ENCODE assay signal across 20 mouse cellular contexts in genomic region chr11:65334286-65334685, GRCm38 (mm10).
A peak's percentile ranks its signal among the peaks of the same experiment; 100 is the strongest.
DNase-seq lines count a peak whose midpoint lies in the region.
"Had no signal": no experiment of that assay in that cellular context is flagged by ENCODE, and none has a peak within 500 bp of the region (broad histone marks: within the 10 kb centered on the region; RNA-seq: fewer than 3 reads in every experiment).

No protein-coding gene starts in this region.

- H3K9me3 ChIP-seq in heart, embryonic 10.5 days: no peaks in the 10 kb centered on the region
- H3K9me3 ChIP-seq: embryonic facial prominence, embryonic 15.5 days; limb, embryonic 13.5 days; liver, embryonic 13.5 days; midbrain, embryonic 13.5 days had no signal

- H3K4me1 ChIP-seq in heart, embryonic 10.5 days: peaks cover 16% of the 10 kb centered on the region
- H3K4me1 ChIP-seq: embryonic facial prominence, embryonic 15.5 days; liver, embryonic 13.5 days; midbrain, embryonic 13.5 days had no signal

- H3K4me3 ChIP-seq in heart, embryonic 10.5 days: no peak overlapping the region
- H3K4me3 ChIP-seq: embryonic facial prominence, embryonic 15.5 days; gastrocnemius, adult 2 months; limb, embryonic 13.5 days; liver, embryonic 13.5 days; midbrain, embryonic 13.5 days; myocyte had no signal

- H3K27me3 ChIP-seq in heart, embryonic 10.5 days (ENCODE audit: insufficient read depth, poor library complexity, severe bottlenecking): no peaks in the 10 kb centered on the region
- H3K27me3 ChIP-seq: embryonic facial prominence, embryonic 15.5 days; limb, embryonic 13.5 days; liver, embryonic 13.5 days; midbrain, embryonic 13.5 days had no signal

- H3K36me3 ChIP-seq in heart, embryonic 10.5 days: no peaks in the 10 kb centered on the region
- H3K36me3 ChIP-seq: embryonic facial prominence, embryonic 15.5 days; limb, embryonic 13.5 days; liver, embryonic 13.5 days; midbrain, embryonic 13.5 days had no signal

- WGBS in heart, embryonic 10.5 days: 80% methylated on average over 5 of the region's 5 CpGs

- H3K27ac ChIP-seq in heart, embryonic 10.5 days: no peak overlapping the region
- H3K27ac ChIP-seq: embryonic facial prominence, embryonic 15.5 days; gastrocnemius, adult 2 months; limb, embryonic 13.5 days; liver, embryonic 13.5 days; midbrain, embryonic 13.5 days had no signal

- peak; percentile 37 to 40 for DNase-seq in cerebellum, postnatal 14 days
- DNase-seq in cerebellum, adult 18-20 months: no peak
- DNase-seq in heart, embryonic 10.5 days (ENCODE audit: low spot score): peak; percentile 31
- DNase-seq in heart, adult 9 months (ENCODE audit: low spot score in 2 of 2): no peak
- peak; percentile 14 for DNase-seq in kidney, postnatal 14 days
- DNase-seq in kidney, postnatal 36 days: no peak
- DNase-seq in NIH3T3 (ENCODE audit: low read depth): peak; percentile 28
- DNase-seq in right cerebral cortex, adult 18-20 months: no peak
- DNase-seq: adrenal gland, postnatal 25 days; B cell, adult 2 months; cerebellum, adult 9-10 months; gastrocnemius, adult 2 months; kidney, adult 9 months; liver, embryonic 13.5 days; spleen, adult 18-20 months; thymus, postnatal 36 days had no signal

Comparison
In these comparisons a context has a peak if more than half of its experiments do, and no peak if none do; other contexts are left out.
1. DNase-seq: peak in cerebellum, postnatal 14 days (2 of 2), heart, embryonic 10.5 days (single experiment), kidney, postnatal 14 days (single experiment) and NIH3T3 (single experiment); none in cerebellum, adult 18-20 months (0 of 2), heart, adult 9 months (0 of 2), kidney, postnatal 36 days (0 of 2) and right cerebral cortex, adult 18-20 months (single experiment).